Mouse (Mus musculus): ENCODE measurements at regions not wholly inside any gene's neighbourhood (a gene's known extent, or its start where the extent isn't known, plus 50 kb on each side); places are given as distances from the start of the nearest gene placed in this dataset.
A peak's percentile ranks its signal among the peaks of the same experiment; 100 is the strongest.

DNA sequence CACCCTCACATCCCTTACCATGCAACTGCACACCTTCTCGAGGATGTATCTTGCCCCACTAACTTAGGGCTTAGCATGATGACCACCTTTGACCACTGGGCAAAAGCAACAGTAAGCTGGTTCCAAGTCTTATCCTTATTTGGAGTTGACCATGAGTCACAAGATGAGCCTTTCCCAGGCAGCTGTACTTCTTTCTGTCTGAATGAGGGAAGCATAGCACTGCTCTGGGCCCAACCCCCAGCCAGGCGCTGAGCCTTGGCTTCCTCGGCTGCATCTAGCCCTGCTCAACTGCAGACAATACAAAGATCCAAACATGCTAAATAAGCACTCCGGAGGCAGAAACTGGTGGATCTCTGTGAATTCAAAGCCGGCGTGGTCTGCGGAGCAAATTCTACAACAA, 392.9 kb downstream of the H2al1j start:
- DNase-seq (ENCODE audit: low spot score) = no peak

DNA sequence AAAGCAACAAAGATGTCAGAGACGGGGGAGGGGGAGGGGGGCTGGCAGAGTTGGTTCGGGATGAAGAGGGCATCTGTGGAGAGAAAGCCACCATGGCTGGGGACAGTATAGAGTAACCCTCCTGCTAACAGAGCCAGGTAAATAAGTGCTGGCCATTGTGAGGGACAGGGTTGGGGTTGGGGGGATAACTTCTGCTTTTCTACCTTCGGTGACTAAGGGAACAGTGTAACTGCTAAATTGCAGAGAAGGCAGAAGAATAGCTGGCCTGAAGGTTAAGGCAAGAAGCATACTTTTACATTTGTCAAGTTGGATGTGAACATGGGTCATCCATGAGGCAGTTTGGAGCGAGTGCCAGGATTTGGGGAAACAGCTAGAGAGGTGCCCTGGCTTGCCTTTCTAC, 395.1 kb downstream of the H2al1j start:
- DNase-seq (ENCODE audit: low spot score) = no peak

DNA sequence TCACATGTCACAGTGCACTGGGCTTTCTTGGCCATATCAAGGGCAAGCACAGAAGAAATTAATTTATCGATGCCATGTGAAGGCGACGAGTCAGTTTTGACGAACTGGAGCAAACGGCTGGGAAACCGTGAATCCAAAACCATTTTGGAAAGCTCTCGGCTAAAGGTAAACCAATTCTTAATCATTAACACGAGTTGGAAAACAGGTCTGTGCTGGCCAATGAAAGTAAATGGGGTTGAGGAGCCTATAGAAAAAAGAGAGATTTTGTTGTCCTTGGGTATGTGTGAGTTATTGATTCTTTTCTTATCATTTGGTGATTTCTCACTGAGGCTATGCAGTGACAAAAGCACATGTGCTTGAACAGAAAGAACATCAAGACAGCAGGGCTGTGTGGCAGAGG, 397.1 kb downstream of the H2al1j start:
- no peak for DNase-seq (ENCODE audit: low spot score)

DNA sequence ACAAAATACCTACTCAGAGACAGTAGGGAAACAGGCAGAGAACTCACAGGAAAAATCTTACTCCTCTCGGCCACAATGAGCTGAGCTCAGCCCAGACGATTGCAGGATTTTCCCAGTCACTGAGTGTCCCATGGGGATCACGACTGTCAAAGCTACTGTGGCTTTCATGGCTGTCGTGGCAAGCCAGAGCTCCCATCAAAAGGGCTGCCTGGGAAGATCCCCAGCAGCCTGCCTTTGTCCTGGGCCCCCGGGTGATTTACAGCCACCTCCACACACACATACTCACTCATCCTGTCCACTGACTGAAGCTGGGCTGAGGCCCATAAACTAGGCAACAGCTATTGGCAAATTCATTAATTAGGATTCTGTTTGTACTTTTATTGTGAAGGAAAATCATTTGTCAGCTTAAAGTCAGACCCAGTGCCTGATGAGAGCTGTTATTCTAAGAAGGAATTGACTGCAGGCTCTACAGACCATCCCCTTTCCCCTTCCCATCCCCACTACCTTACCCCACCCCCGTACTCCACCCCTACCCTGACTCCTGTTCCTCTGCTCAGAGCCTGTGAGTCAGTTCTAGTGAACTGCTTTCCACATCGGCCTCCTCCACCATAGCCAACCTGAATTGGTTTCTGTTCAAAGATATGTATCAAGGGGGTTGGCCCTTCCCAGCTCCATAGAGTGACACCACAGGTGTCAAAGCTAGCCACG, 399.1 kb downstream of the H2al1j start:
- DNase-seq (ENCODE audit: low spot score) = peak; percentile 29

DNA sequence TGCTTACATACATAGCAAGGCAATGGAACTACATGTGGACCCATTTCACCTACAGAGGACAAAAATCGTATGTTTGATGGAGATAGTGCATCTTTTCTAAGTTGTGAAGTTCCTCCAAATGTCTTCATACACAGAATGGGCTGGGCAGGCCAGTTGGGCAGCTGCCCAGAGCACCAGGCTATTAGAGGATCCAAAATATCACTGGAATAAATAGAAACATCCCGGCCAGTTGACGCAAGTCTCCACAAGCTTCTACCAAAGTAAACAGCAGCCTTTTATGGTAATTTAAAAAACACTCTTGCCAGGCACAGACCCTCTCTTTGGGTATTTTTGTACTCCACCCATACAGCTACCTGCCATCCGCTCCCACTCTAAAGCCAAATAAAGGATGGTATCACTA, 400.9 kb downstream of the H2al1j start:
- no peak for DNase-seq (ENCODE audit: low spot score)

DNA sequence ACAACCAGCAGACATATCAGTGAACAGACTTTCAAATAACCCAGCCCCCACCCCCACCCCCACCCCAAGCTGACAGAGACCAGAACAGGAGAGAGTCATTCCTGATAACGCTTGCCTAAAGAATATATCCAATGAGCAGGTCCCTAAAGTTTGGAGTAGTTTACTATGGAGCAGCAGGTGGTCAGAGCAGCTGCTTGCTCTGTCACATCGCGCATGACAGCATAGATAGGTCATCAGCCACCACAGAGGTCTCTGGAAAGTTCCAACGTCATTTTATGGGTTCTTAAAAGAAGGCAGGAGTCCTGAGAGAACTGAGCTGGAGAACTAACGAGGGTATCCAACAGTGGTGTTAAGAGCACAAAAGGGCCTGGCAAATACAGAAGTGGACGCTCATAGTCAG, 402.4 kb downstream of the H2al1j start:
- DNase-seq (ENCODE audit: low spot score) = no peak

DNA sequence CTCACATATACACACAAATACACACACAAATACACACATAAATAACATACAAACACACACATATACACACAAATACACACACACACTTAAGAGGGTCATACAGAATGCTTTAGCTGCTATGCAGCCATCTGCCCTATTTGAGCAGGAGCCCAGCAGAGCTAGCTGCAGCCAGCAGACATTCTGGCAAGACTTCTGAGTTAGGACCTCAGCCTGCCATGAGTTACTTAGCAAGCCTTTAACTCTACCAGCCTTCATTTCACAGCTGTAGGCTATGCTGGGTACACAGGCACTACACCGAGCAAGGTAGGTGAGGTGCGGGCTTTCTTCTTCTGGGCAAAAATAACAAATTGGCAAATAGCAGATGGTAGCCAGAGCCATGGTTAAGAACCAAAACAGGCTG, 404.7 kb downstream of the H2al1j start:
- no peak for DNase-seq (ENCODE audit: low spot score)

DNA sequence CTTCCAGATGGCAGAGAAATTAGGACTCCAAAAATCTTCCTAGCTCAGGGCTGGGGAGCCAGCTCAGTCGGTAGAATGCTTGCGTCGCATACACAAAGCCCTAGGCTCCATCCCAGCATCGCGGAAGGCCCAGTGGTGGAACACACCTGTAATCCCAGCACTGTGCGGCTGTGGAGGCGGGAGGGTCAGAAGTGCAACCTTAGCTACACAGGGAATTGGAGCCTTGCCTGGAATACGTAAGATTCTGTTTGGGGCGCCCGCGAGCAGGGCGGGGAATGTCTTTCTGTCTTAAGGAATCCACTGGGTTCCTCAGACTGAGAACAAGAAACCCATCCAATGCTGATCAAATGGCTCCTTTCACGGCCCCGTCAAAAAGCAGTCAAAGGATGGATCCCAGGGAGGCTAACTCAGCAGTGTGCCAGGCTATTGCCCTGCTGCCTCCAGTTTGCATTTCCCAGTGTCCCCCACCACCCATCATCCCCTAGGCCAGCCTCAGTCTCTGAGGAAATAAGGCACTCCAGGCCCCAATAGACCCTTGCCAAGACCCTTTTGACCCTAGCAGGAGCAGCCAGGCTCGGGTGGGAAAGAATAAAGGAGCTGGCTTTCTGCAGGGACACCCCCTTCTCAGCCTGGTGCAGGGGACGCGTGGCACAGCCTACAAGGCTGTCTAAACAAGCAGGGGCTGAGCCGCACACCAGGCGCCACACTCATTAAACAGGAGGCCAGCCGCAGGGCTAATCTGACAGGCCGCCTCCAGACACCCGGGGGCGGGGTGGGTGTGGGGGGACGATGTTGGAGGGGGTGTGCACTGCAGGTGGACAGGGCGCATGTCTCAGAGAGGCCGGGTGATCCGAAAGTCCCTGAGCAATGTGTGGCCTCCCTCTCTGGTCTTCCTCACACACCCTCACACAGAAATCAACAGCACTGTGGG, 407.1 kb downstream of the H2al1j start:
- DNase-seq (ENCODE audit: low spot score) = peak; percentile 23

DNA sequence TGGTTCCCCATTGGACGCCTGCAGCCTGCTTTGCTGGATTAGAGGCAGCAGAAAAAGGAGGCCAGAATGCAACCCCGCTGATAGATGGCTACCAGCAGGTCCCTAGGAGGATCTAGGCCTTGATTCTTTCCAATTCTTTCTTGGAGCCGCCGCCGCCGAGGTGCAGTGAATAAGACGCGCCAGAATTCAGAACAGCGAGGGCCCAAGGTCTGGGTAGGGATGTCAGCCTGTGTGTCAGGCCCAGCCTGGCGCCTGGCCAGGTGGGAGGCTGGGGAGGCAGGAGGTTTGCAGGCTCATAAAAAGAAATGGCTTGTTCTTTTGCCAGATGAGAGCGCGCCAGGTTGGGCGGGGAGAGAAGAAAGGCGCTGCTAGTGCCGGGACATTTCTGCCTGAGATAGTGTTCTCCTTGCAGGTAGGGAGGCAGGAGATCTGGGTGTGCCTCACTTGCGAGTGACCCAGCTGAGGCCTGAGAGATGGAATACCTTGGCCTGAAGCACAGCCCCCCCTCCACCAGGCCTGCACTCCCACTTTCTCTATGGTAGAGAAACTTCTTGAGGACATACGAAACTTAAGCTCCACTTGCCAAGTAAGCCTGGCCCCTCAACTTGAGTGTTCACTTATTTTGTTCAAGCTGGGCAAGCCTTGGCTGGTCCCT, 408.0 kb downstream of the H2al1j start:
- DNase-seq (ENCODE audit: low spot score) = no peak

DNA sequence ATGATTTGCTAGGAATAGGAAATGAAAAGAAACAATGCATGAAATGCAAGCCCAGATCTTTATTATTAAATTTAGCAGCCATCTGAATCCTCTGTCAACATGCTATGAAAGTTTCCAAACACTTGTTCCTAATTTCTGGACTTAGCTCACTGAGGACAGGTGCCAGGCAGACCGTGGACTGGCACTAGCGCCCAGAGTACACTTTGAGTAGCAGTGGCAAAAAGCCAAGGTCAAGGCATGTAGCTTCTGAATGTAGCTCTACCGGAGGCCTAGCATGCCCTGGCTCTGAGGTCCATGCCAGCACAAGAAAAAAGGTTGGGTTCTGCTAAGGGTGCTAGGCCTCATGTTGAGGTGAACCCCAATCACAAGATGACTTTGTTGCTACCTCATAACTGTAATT, 408.9 kb downstream of the H2al1j start:
- no peak for DNase-seq (ENCODE audit: low spot score)

DNA sequence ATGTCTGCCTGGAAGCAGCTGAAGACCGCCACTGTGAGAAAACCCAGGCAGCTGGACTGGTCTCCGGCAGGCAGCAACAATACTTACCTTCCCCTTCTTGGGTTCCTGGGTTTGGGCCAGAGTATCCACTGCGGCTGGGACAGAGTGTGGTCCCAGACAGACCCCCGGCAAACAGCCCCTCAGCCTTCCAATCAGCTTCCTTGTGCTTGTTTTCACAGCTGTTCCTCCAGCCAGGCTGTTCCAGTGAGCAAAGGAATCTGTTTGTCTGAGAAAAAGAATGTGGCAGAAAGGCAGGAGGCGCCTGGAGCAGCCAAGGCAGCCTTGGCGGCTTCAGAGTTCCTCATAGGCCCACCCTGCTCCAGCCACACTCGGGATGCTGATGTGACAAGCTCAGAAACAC, 411.9 kb downstream of the H2al1j start:
- DNase-seq (ENCODE audit: low spot score) = peak; percentile 35

DNA sequence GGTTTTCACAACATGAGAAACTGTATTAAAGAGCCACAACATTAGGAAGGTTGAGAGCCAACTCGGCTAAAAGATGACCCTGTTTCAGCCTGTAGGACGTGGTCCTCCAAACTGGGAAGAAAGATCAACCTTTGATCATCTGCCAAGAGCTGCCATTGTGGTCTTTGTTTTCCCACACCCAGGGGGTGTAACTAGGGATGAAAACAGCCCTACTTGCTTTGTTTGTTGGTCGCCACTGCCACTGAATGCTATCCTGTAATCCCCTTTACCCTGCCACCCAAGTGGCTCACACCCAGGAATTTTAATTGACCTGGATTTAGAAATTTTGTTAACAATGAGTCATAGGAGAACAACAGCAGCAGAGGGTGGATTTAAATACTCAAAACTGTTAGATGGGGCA, 414.2 kb downstream of the Bcor start:
- no peak for DNase-seq (ENCODE audit: low spot score)

DNA sequence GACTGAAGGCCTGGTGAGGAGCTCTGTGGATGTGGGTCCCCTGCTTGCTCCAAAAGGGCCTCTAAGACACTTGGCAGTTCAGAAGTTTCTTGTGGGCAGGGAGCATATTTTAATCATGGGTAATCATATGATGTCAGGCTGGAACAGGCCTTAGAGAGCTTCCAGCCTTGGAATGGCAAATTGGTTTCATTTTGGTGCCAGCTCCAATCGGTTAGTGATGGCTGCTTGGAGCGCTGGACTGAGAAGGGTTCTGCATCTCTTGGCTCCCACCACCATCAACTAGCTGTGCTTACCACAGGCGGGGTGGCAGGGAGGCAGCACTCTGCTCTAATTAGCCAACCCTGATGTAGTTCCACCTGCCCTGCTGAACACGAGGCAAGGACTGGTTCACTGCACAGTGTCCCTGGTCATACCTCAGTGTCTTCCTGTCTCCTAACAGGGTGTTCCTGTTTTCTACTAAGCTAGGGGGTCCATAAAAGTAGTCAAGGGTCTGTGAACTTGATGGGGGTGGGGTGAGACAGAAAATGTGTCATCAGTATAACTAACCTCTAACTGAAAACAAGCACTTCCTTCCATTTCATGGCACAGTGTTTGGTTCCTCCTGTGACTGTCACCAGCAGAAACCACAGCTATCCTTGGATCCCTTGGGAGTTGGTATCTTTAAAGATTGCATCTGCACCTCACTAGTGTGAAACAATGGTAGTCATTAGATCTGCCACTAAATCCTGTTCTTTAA, 412.6 kb downstream of the Bcor start:
- no peak for DNase-seq (ENCODE audit: low spot score)

DNA sequence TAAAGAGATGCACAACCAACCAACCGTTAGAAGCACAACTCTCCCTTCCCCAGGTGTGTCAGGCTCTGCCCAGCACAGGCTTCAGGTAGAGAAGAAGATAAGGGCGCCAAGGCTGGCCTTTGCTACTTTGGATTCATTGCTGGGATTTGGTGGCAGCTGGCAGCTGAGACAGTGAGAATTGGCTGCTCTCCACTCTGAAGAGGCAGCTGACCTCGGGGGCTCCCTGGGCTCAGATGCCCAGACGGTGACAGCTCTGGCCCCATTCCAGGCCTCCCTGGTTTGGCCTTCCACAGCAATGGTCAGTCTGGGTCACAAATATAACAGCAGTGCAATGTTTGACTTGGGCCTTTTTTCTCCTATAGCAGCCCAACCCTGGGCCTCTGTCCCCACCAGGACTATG, 411.9 kb downstream of the Bcor start:
- no peak for DNase-seq (ENCODE audit: low spot score)

DNA sequence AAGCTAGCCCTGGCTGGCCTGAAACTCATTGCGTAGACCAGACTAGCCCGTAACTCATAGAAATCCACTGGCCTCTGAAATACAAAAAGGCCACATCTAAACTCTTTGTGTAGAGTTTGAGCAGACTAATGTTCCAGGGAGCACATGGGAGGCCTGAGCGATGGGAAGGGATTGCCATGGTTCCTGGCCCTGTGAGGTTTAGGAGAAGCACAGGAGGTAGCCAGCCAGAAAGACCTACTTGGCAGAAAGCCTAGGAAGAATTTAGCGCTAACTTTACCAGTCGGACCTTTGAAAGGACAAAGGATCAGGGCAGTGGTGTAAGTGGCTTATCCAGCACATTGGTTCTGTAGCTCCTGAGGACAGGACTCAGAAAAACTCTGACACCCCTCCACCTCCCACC, 407.6 kb downstream of the Bcor start:
- DNase-seq (ENCODE audit: low spot score) = no peak

DNA sequence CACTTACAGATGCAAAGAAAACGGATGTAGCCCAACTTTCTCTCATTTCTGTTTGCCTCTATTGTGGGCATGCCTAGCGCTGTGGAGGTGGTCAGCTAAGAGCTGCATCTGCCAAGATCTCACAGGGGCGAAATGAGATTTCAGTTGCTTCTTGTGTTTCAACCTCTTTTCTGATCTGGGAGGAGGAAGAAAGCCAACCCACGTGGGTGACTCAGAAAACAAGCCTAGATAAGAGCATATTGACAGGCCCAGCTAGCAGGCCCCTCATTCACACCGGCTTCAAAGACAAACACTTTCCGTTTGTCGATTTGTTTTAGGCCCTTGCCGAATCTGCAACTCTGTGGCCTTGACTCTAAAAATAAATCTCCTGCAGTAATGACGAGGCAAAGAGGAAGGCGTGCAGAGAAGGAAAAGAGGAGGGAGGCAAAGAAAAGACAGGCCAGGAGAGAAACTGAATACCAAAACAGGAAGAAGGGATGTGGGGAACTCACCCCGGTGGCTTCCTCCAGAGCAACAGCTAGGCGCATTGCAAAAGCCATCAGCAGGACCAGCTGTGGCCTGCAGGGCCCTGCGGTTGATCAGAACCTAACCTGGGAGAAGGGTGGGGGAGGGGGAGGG, 407.1 kb downstream of the Bcor start:
- peak; percentile 5 for DNase-seq (ENCODE audit: low spot score)

DNA sequence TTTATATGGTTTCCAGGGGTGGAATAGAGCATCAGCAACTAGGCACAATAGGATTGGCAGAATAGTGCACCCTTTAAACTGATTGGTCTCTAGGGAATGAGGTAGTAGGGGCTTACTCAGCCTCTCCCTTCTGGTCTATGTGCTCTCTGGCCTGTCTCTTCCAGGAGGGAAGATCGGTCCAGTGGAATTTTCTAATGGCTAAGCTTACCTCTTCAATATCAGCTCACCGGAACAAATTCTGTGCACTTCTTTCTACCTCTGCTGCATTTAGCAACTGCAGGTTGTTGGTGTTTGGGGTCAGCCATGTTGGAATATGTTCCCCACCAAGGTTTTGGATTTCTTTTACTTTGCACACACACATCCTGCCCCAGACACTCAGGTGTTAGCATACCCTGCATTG, 405.1 kb downstream of the Bcor start:
- DNase-seq (ENCODE audit: low spot score) = no peak

DNA sequence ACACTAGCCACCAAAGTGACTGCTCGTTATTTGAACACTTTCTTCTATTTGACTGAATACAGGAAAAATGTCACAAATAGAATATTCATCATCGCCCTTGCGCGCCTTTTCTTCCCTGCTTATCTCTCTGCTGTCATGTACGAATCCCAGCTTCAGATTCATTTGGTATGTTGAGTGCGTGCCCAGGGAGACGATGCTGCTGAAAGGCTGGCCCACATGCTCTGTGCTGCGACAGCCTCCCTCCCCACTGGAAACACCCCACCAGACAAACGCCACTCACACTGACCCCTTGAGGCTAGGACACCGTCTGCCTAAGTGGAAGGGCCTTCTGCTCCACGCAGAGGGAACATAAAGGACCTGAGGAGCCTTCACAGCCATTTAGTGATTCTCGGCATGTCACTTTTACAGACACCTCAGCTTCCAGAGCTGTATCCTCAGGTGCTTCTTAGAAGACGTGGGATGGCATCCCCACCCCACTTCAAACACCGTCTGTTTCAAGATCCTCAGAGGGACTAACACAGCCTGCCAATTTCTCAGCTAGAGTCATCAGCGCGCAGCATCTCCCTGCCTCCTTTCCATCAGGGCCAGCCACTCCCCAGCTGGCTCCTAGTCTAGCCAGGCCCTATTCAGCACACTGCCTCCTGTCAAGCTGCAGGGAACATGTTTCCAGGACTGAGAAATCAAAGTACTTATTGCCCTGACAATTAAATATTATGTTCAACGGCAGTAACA, 396.6 kb downstream of the Bcor start:
- no peak for DNase-seq (ENCODE audit: low spot score)

DNA sequence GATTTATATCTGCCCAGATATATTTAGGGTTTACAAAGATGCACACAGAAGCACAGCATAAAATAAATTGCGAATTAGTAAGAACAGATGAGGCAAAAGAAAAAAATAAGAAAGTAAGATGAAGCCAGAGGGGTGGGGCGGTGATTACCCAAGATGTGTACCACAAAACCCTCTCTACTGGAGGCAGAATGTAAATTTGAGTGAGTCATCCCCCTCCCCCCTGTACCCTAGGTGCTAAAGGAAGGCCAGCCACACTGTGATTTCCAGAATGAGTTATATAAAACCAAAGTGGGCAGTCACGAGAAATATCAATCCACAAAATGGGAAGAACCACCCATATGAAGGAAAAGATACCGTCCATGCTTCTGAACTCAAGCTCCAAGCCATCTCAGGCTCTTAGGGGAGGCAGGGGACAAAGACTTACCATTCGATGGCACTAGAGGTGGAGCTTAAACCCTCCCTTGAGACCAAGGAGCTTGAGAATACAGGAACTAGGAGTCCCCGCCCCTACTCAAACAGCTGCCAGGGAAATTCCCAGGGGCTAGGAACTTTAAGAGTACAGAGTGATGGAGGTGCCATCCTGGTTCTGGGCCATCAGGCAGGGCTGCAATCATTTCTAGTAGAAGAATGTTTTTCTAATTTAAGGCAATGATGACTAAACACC, 383.8 kb downstream of the Bcor start:
- DNase-seq (ENCODE audit: low spot score) = no peak

DNA sequence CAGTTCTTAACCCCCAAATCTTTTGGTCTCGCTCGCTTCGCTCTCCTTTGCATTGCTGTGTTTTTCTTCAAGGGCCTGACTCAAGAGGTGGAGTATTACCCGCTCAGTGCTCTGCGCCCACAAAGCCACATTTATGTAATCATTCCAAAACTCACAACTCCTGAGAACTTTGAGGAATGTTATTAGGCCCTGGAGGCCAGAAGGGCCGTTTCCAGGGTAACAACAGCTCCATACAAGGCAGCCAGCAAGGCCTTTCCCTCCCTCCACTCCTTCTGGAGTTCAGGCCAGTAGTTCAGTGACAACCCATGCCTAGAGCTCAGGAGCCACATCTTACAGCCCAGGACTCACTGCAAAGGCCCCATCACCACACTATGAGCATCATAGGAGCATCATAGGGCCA, 365.1 kb downstream of the Bcor start:
- peak; percentile 49 for DNase-seq (ENCODE audit: low spot score)

DNA sequence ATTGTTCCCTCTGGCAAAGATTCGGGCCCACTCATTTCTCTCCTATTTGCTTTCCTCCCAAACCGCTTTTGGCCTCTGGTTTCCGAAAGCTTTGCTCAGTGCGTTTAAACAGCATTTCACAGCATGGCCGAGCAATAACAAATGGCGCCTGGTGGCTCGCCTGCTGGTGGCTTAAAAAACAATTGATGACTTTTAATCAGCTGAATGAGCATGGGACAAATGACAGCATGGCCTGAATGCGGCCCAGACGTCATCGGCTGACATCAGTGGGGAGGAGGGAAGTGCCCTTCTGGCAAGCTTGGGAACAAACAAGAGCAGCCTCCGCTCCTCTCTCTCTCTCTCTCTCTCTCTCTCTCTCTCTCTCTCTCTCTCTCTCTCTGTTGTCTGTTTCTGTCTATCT, 362.3 kb downstream of the Bcor start:
- peak; percentile 66 for DNase-seq (ENCODE audit: low spot score)
